Mouse (Mus musculus) common myeloid progenitor, adult 5-6 weeks (primary cell): ENCODE results near the gene Lyve1. TPM values are rescaled to one million over a fixed set of nuclear protein-coding genes. Genes with fewer than 3 reads are reported as not detected.

Experiments used
- ATAC-seq: replicated peaks from 2 replicates; pipeline ENCODE4 v1.8.0; 2016; ENCODE audit warnings: low read depth, mild to moderate bottlenecking, moderate TSS enrichment, inconsistent platforms; ENCODE audit not compliant: poor library complexity, severe bottlenecking
- total RNA-seq: library from RNA; stranded (forward); fragments of 200-1000, 187-1606 nt; gene quantifications from 2 replicates; pipeline ENCODE4 v1.2.3, GENCODE M21; 2017

Gene Lyve1
- total RNA-seq, 1 experiment from 2014 or later: not detected

- ATAC-seq: peak; percentile 88
These were observed 47.0 kb downstream of the Lyve1 start for GRCm38 (mm10) chr7:110816037-110816436.

GRCm38 (mm10) chr7:110813983-110814382 lies 49.1 kb downstream of the Lyve1 start:
- no peak for ATAC-seq

- no peak for ATAC-seq
These were observed 51.5 kb downstream of the Lyve1 start for GRCm38 (mm10) chr7:110811529-110811928.

- ATAC-seq: no peak
These were observed 52.0 kb downstream of the Lyve1 start for GRCm38 (mm10) chr7:110810995-110811394.

GRCm38 (mm10) chr7:110809585-110810557 lies 53.2 kb downstream of the Lyve1 start:
- no peak for ATAC-seq

GRCm38 (mm10) chr7:110808962-110809361 lies 54.1 kb downstream of the Lyve1 start:
- no peak for ATAC-seq

- ATAC-seq: no peak
These were observed 55.5 kb downstream of the Lyve1 start for GRCm38 (mm10) chr7:110807460-110808030.

- 0 out of 2 replicates have a peak, but pooled peaks have one; percentile 23 for ATAC-seq
These were observed 58.8 kb downstream of the Lyve1 start for GRCm38 (mm10) chr7:110804266-110804665.

- no peak for ATAC-seq
These were observed 59.9 kb downstream of the Lyve1 start for GRCm38 (mm10) chr7:110803131-110803530.

GRCm38 (mm10) chr7:110801028-110801427 lies 62.0 kb downstream of the Lyve1 start:
- peak; percentile 43 for ATAC-seq

Other genes starting within 250 kb of the Lyve1 start
- 2.7 and 8.2 TPM in 2 replicates for gene Sbf2, start 248.3 kb downstream of the Lyve1 start, total RNA-seq
- not detected in 2 replicates for gene Adm, start 235.6 kb downstream of the Lyve1 start, total RNA-seq
- 9.0 and 17.3 TPM in 2 replicates for gene Ampd3, start 95.0 kb downstream of the Lyve1 start, total RNA-seq
- gene Rnf141, start 18.8 kb downstream of the Lyve1 start, total RNA-seq: 45.3 and 49.2 TPM in 2 replicates
- 3.4 and 7.0 TPM in 2 replicates for gene Mrvi1, start 119.2 kb upstream of the Lyve1 start, total RNA-seq
- 87.3 and 90.9 TPM in 2 replicates for gene Ctr9, start 165.7 kb upstream of the Lyve1 start, total RNA-seq
- gene Eif4g2, start 219.8 kb upstream of the Lyve1 start, total RNA-seq: 982 and 1,289 TPM in 2 replicates